Mouse (Mus musculus) embryonic facial prominence, embryonic 14.5 days (tissue): ENCODE data around the gene Gas2l2. TPM values are rescaled to one million over a fixed set of nuclear protein-coding genes. Genes with fewer than 3 reads are reported as not detected.
A peak's percentile ranks its signal among the peaks of the same experiment; 100 is the strongest.

Source experiments
- ATAC-seq: fragments of 200-750 bp; cut with Nextera tagmentation; 2 replicates; pipeline ENCODE4 v1.8.0; 2017; ENCODE audit warnings: low read depth, moderate number of reproducible peaks, moderate TSS enrichment
- DNase-seq: peaks from one replicate; pipeline ENCODE4 v3.0.0-alpha.2; 2015; ENCODE audit warnings: low spot score
- H3K27ac ChIP-seq: fragments of 300-500 bp; sonication (generic); replicated peaks from 2 replicates; pipeline ENCODE4 v1.5.1; 2014; ENCODE audit warnings: low read depth, mild to moderate bottlenecking, low read length, moderate library complexity
- H3K27me3 ChIP-seq: fragments of 300-500 bp; sonication (generic); replicated peaks from 2 replicates; pipeline ENCODE4 v1.6.1; 2014; ENCODE audit warnings: low read length; ENCODE audit not compliant: control insufficient read depth, insufficient read depth
- H3K36me3 ChIP-seq: fragments of 300-500 bp; sonication (generic); 2 replicates; pipeline ENCODE4 v1.6.1; 2014; ENCODE audit warnings: low read length, mixed read lengths; ENCODE audit not compliant: control insufficient read depth, insufficient read depth
- H3K4me1 ChIP-seq: fragments of 300-500 bp; sonication (generic); 2 replicates; pipeline ENCODE4 v1.6.1; 2014; ENCODE audit warnings: antibody characterized with exemption, low read length; ENCODE audit not compliant: control insufficient read depth, insufficient read depth
- H3K4me2 ChIP-seq: fragments of 300-500 bp; sonication (generic); 2 replicates; pipeline ENCODE4 v1.6.1; 2014; ENCODE audit warnings: low read depth, mild to moderate bottlenecking, low read length, moderate library complexity, mixed read lengths
- H3K4me3 ChIP-seq: fragments of 300-500 bp; sonication (generic); 2 replicates; pipeline ENCODE4 v1.5.1; 2014; ENCODE audit warnings: low read depth, mild to moderate bottlenecking, low read length
- H3K9ac ChIP-seq: fragments of 300-500 bp; sonication (generic); 2 replicates; pipeline ENCODE4 v1.6.1; 2014; ENCODE audit warnings: low read depth, mild to moderate bottlenecking, low read length, moderate library complexity, mixed read lengths
- H3K9me3 ChIP-seq: fragments of 300-500 bp; sonication (generic); 2 replicates; pipeline ENCODE4 v1.6.1; 2016; ENCODE audit warnings: low read length; ENCODE audit not compliant: control insufficient read depth
- WGBS: fragments of 180-500 bp; shearing (Covaris S2); extraction: QIAGEN DNeasy Blood & Tissue Kit; methylation state at CpG from one replicate; pipeline ENCODE4 v1.1.7; 2014; 5-methylcytosine and 5-hydroxymethylcytosine counted together
- polyA plus RNA-seq: library from polyadenylated mRNA; unstranded; fragments of >200 nt; fragmentation: Nextera tagmentation; extraction: Ambion mirVana; gene quantifications from 2 replicates; pipeline ENCODE4 v1.2.1, GENCODE M21; 2014

The Gas2l2 gene
- polyA plus RNA-seq, 1 experiment from 2014 or later = 0.38 TPM

DNA sequence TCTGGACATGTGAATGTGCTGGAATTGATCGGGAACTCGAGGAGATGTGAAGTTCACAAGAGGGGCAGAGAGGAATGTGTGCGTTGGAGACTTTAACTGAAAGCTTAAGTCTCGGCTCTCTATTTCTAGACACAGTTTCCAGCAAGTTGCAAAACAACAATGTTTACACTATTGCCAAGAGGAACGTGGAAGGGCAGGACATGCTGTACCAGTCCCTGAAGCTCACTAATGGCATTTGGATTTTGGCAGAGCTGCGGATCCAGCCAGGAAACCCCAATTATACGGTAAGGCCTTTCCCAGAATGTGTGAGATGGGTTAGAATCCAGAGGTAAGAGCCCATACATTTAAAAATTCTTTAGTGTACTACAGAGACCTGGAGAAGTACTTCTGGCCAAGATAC lies 31.6 kb downstream of the Gas2l2 start:
- Histone ChIP-seq H3K4me2 (no peak overlapping the region), H3K27ac (no peak overlapping the region), H3K9ac (no peak overlapping the region), H3K27me3 (no peaks in the 10 kb centered on the region), H3K9me3 (no peaks in the 10 kb centered on the region), H3K4me3 (no peak overlapping the region), H3K36me3 (peaks cover 40% of the 10 kb centered on the region), H3K4me1 (no peaks in the 10 kb centered on the region)
- no peak for DNase-seq
- no peak for ATAC-seq
- 89% methylated on average over 7 of the region's 7 CpGs for WGBS

- Histone ChIP-seq H3K9ac (no peak overlapping the region), H3K4me1 (no peaks in the 10 kb centered on the region), H3K27ac (no peak overlapping the region), H3K9me3 (no peaks in the 10 kb centered on the region), H3K4me3 (no peak overlapping the region), H3K27me3 (no peaks in the 10 kb centered on the region), H3K36me3 (peaks cover 58% of the 10 kb centered on the region), H3K4me2 (no peak overlapping the region)
- 43% methylated on average over 6 of the region's 6 CpGs for WGBS
- peak; percentile 27 for DNase-seq
- ATAC-seq = no peak
Measured at GRCm38 (mm10) chr11:83394802-83395439, 34.3 kb downstream of the Gas2l2 start.

- Histone ChIP-seq H3K27me3 (no peaks in the 10 kb centered on the region), H3K9ac (no peak overlapping the region), H3K9me3 (no peaks in the 10 kb centered on the region), H3K4me3 (no peak overlapping the region), H3K27ac (no peak overlapping the region), H3K4me2 (no peak overlapping the region), H3K36me3 (peaks cover 57% of the 10 kb centered on the region), H3K4me1 (no peaks in the 10 kb centered on the region)
- ATAC-seq (no peak), DNase-seq (no peak)
- WGBS = 95% methylated on average over 4 of the region's 4 CpGs
Measured at GRCm38 (mm10) chr11:83393062-83393461, 36.2 kb downstream of the Gas2l2 start.

GRCm38 (mm10) chr11:83383532-83383887 lies 45.7 kb downstream of the Gas2l2 start:
- H3K9me3 ChIP-seq = no peaks in the 10 kb centered on the region
- peaks cover 13% of the 10 kb centered on the region; the same call in 1 of the 2 replicates for H3K36me3 ChIP-seq
- no peaks in the 10 kb centered on the region for H3K4me1 ChIP-seq
- no peaks in the 10 kb centered on the region for H3K27me3 ChIP-seq
- no peak overlapping the region for H3K9ac ChIP-seq
- no peak overlapping the region for H3K27ac ChIP-seq
- 91% methylated on average over 1 of the region's 1 CpGs for WGBS
- H3K4me3 ChIP-seq = no peak overlapping the region
- no peak overlapping the region for H3K4me2 ChIP-seq
- DNase-seq (no peak), ATAC-seq (no peak)

DNA sequence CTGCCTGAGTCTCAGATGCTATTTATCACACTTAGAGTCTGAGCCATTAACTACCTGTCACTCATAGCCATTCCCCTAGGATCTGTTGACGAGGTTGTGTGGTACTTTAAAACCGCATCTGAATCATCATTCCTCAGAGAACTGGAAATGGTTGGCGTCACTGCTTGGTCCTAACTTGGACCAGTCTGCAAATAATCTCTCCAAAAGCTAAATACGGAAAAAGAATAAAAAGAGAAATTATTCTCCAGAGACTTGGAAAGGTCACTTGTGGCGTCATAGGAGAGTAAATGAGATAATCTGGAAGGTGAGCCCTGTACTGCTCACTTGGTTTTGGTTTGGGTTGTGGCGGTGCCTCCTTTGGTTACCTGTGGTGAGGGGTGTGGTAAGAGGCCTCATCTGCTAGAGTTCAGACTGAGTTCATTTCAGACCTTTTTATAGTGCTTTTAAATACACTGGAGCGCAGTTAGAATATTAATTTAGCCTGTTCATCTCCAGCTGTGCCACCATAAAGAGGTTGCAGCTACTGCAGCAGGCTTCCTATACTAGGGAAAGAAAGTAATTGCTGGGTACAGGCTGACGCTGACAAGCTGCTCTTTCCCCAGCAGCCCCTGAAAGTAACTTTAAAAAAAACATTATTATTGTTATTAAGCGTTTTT lies 46.3 kb downstream of the Gas2l2 start:
- Histone ChIP-seq H3K9me3 (no peaks in the 10 kb centered on the region), H3K36me3 (peaks cover 14% of the 10 kb centered on the region; the same call in 1 of the 2 replicates), H3K4me2 (no peak overlapping the region), H3K27ac (no peak overlapping the region), H3K4me1 (no peaks in the 10 kb centered on the region), H3K4me3 (no peak overlapping the region), H3K27me3 (no peaks in the 10 kb centered on the region), H3K9ac (no peak overlapping the region)
- no peak for ATAC-seq
- no peak for DNase-seq
- 74% methylated on average over 9 of the region's 9 CpGs for WGBS

- no peaks in the 10 kb centered on the region for H3K4me1 ChIP-seq
- no peak overlapping the region for H3K4me2 ChIP-seq
- H3K27ac ChIP-seq = no peak overlapping the region
- no peak overlapping the region for H3K9ac ChIP-seq
- H3K27me3 ChIP-seq = no peaks in the 10 kb centered on the region
- DNase-seq = no peak
- H3K36me3 ChIP-seq = peaks cover 34% of the 10 kb centered on the region; the same call in 1 of the 2 replicates
- ATAC-seq = no peak
- H3K4me3 ChIP-seq = no peak overlapping the region
- WGBS = 75% methylated on average over 7 of the region's 7 CpGs
- H3K9me3 ChIP-seq = no peaks in the 10 kb centered on the region
Measured at GRCm38 (mm10) chr11:83379745-83380341, 49.4 kb downstream of the Gas2l2 start.

Other genes with a start within 250 kb of the Gas2l2 start
- gene Slfn3, start 238.1 kb downstream of the Gas2l2 start, polyA plus RNA-seq = 1.7 TPM in 2 replicates
- 0.12 and 0.22 TPM in 2 replicates for gene Slfn14, start 142.7 kb downstream of the Gas2l2 start, polyA plus RNA-seq
- gene Ap2b1, start 130.4 kb downstream of the Gas2l2 start, polyA plus RNA-seq = 65.5 and 72.7 TPM in 2 replicates
- 14.5 and 14.8 TPM in 2 replicates for gene Pex12, start 126.9 kb downstream of the Gas2l2 start, polyA plus RNA-seq
- gene Rasl10b, start 20.3 kb downstream of the Gas2l2 start, polyA plus RNA-seq = 2.3 and 2.9 TPM in 2 replicates
- gene 1700020L24Rik, start 8.2 kb upstream of the Gas2l2 start, polyA plus RNA-seq = 0.54 and 0.77 TPM in 2 replicates
- gene Mmp28, start 33.6 kb upstream of the Gas2l2 start, polyA plus RNA-seq = 4.3 and 4.7 TPM in 2 replicates
- gene Taf15, start 43.6 kb upstream of the Gas2l2 start, polyA plus RNA-seq = 7.6 and 9.4 TPM in 2 replicates
- not detected in 2 replicates for gene Heatr9, start 92.7 kb upstream of the Gas2l2 start, polyA plus RNA-seq
- gene Ccl5, start 101.1 kb upstream of the Gas2l2 start, polyA plus RNA-seq = 0.87 and 1.4 TPM in 2 replicates
- gene Ccl9, start 149.2 kb upstream of the Gas2l2 start, polyA plus RNA-seq = 8.3 and 12.4 TPM in 2 replicates
- 2.5 and 5.0 TPM in 2 replicates for gene Ccl6, start 163.6 kb upstream of the Gas2l2 start, polyA plus RNA-seq
- gene Rpl9-ps1, start 216.2 kb upstream of the Gas2l2 start, polyA plus RNA-seq = not detected in 2 replicates
- 0.93 and 1.7 TPM in 2 replicates for gene Ccl3, start 219.9 kb upstream of the Gas2l2 start, polyA plus RNA-seq
- gene Ccl4, start 233.1 kb upstream of the Gas2l2 start, polyA plus RNA-seq = 0.34 and 1.0 TPM in 2 replicates